ENCODE assay signal across 15 mouse cellular contexts in the genomic region with DNA sequence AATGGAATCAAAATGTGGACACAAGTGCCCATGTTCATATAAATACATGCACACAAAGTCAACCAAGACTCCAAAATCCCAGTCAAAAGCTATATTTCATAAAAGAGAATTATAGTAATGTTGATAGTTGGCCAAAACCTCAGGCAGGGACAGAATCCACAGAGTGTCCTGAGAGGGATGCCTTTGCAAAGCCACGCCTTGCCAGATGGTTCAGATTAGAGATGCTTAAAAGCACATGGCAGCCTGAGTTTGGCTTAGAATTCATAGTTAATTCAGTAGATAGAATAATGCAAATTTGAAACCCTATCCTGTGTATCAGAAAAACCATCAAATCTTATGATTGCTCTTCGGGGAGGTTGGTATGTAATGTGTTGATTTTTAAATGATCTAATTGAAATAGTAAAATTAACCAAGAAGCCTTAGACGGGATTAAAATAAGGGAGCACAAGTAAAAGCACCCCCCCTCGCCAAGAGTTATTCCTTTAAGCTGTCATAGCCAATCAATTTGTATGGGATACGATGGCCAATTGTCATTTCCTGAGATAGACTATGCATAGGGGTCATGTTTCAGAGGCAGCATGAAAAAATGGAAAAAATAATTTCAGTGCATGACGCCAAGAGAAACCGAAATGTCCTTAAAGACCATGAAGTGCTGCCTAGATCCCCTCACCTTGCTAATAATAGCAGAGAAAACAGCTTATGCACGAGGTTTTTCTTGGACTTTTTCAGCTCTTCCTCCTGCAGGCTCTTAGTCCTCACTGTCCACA.
A peak's percentile ranks its signal among the peaks of the same experiment; 100 is the strongest.
DNase-seq lines count a peak whose midpoint lies in the region; ATAC-seq and TF ChIP-seq lines count a peak whose summit lies in the region.
"Had no signal": no experiment of that assay in that cellular context is flagged by ENCODE, and none has a peak within 500 bp of the region (broad histone marks: within the 10 kb centered on the region; RNA-seq: fewer than 3 reads in every experiment).

No protein-coding gene starts in this region.

- WGBS in hindbrain, postnatal 0 days: 76% methylated on average over 8 of the region's 8 CpGs
- 83% methylated on average over 8 of the region's 8 CpGs for WGBS in hindbrain, embryonic 14.5 days

- no peak overlapping the region for H3K4me2 ChIP-seq in hindbrain, postnatal 0 days (ENCODE audit: low read depth, low read length)
- H3K4me2 ChIP-seq in hindbrain, embryonic 14.5 days (replicated peaks): no peak overlapping the region
- H3K4me2 ChIP-seq: heart, embryonic 13.5 days; kidney, embryonic 15.5 days; liver, embryonic 12.5 days had no signal

- no peaks in the 10 kb centered on the region for H3K4me1 ChIP-seq in hindbrain, postnatal 0 days (ENCODE audit: insufficient read depth, low read length)
- H3K4me1 ChIP-seq in hindbrain, embryonic 14.5 days (replicated peaks; ENCODE audit: control insufficient read depth, insufficient read depth, low read length): no peaks in the 10 kb centered on the region
- H3K4me1 ChIP-seq: heart, embryonic 13.5 days; kidney, embryonic 15.5 days; liver, embryonic 12.5 days had no signal

- no peak overlapping the region for H3K9ac ChIP-seq in hindbrain, postnatal 0 days (replicated peaks; ENCODE audit: low read length)
- H3K9ac ChIP-seq in hindbrain, embryonic 14.5 days: no peak overlapping the region
- H3K9ac ChIP-seq: heart, embryonic 13.5 days; kidney, embryonic 15.5 days; liver, embryonic 12.5 days had no signal

- peak; percentile 62 for DNase-seq in hindbrain, postnatal 0 days (ENCODE audit: low spot score)
- no peak for DNase-seq in hindbrain, embryonic 14.5 days (ENCODE audit: low spot score)
- DNase-seq in brain, adult 2 months (ENCODE audit: low read depth, low spot score): peak; percentile 94
- peak; percentile 78 to 82 for DNase-seq in cerebellum, postnatal 10 days
- DNase-seq in forelimb bud, embryonic 11.5 days (ENCODE audit: low read depth, low spot score): peak; percentile 30
- no peak for DNase-seq in MN1 (ENCODE audit: low spot score)
- no peak for DNase-seq in adrenal gland, postnatal 4 days (ENCODE audit: low spot score in 2 of 2)
- DNase-seq: gastrocnemius, postnatal 14 days; layer of hippocampus, postnatal 36 days; lung, postnatal 4 days; spleen, adult 18-20 months had no signal

- H3K9me3 ChIP-seq in hindbrain, postnatal 0 days (ENCODE audit: low read length): no peaks in the 10 kb centered on the region
- no peaks in the 10 kb centered on the region for H3K9me3 ChIP-seq in hindbrain, embryonic 14.5 days (ENCODE audit: control insufficient read depth, low read length)
- H3K9me3 ChIP-seq: heart, embryonic 13.5 days; kidney, embryonic 15.5 days; liver, embryonic 12.5 days had no signal

- H3K27ac ChIP-seq in hindbrain, postnatal 0 days: no peak overlapping the region
- H3K27ac ChIP-seq in hindbrain, embryonic 14.5 days: no peak overlapping the region
- H3K27ac ChIP-seq: heart, embryonic 13.5 days; kidney, embryonic 15.5 days; liver, embryonic 12.5 days had no signal

- TF ChIP-seq CTCF in hindbrain, postnatal 0 days (IDR thresholded peaks at IDR 0.05; ENCODE audit: low read depth): no peak

- H3K4me3 ChIP-seq in hindbrain, postnatal 0 days (ENCODE audit: low read length): no peak overlapping the region
- no peak overlapping the region for H3K4me3 ChIP-seq in hindbrain, embryonic 14.5 days (replicated peaks; ENCODE audit: low read length)
- H3K4me3 ChIP-seq: heart, embryonic 13.5 days; kidney, embryonic 15.5 days; liver, embryonic 12.5 days; myocyte had no signal

- no peaks in the 10 kb centered on the region for H3K36me3 ChIP-seq in hindbrain, postnatal 0 days (ENCODE audit: insufficient read depth, low read length)
- no peaks in the 10 kb centered on the region for H3K36me3 ChIP-seq in hindbrain, embryonic 14.5 days (replicated peaks; ENCODE audit: control insufficient read depth, insufficient read depth)
- H3K36me3 ChIP-seq: heart, embryonic 13.5 days; kidney, embryonic 15.5 days; liver, embryonic 12.5 days had no signal

- H3K27me3 ChIP-seq in hindbrain, postnatal 0 days (ENCODE audit: insufficient read depth, low read length): no peaks in the 10 kb centered on the region
- no peaks in the 10 kb centered on the region for H3K27me3 ChIP-seq in hindbrain, embryonic 14.5 days (ENCODE audit: control insufficient read depth, insufficient read depth, low read length)
- H3K27me3 ChIP-seq: heart, embryonic 13.5 days; kidney, embryonic 15.5 days; liver, embryonic 12.5 days had no signal

- peak; percentile 53; the same call in 1 of the 2 replicates for ATAC-seq in hindbrain, postnatal 0 days
- ATAC-seq in hindbrain, embryonic 14.5 days (ENCODE audit: low FRiP score): no peak
- ATAC-seq: liver, embryonic 12.5 days had no signal

Comparison
In these comparisons a context has a peak if more than half of its experiments do, and no peak if none do; other contexts are left out.
1. DNase-seq: peak in hindbrain, postnatal 0 days (single experiment), brain, adult 2 months (single experiment), cerebellum, postnatal 10 days (2 of 2) and forelimb bud, embryonic 11.5 days (single experiment); none in hindbrain, embryonic 14.5 days (single experiment), MN1 (single experiment) and adrenal gland, postnatal 4 days (0 of 2).